Mouse (Mus musculus): ENCODE measurements around the gene Dlx3. TPM values are rescaled to one million over a fixed set of nuclear protein-coding genes. Genes with fewer than 3 reads are reported as not detected.
A peak's percentile ranks its signal among the peaks of the same experiment; 100 is the strongest.

Gene Dlx3
- polyA plus RNA-seq, 1 experiment from 2014 or later, result 0.19 TPM

DNA sequence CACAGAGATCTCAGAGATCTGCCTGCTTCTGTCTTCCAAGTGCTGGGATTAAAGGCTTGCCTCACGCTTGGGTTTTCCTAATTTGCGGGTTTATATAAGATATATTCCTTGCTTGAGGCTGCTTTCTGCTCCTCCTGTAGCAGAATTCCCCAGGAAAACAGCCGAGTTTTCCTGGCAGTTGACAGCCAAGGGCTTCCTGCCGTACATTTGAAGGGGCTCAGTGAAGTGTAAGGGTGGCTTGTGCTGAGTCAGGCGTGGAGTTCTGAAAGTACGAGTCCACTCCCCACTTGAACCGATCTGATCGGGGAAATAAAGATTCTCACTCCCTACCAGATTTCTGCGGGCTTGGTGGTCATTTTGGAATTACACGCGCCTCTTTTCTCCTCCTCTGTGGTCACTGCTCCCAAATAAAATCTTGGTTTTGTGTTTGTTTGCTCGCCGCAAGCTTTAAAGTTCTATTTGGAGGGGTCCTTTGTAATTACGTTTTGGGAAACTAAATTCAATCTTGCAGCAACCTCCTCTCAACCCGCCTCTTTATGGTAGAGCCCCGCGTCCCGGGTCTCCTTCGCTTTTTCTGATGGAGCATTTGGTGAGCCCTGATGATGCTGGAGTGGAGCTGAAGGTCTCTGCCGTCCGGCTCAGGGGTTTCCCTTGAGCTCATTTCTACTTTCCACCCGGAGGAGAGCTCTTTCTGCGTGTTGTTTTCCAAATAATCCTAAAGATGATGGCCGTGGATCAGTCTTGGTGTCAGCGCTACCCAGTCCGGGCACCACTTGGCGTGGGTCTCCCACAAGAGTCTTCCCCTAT, 29.7 kb downstream of the Dlx3 start:
- peaks cover 82% of the 10 kb centered on the region for H3K27me3 ChIP-seq
- H3K4me1 ChIP-seq (replicated peaks), result peaks cover 29% of the 10 kb centered on the region
- H3K36me3 ChIP-seq, result no peaks in the 10 kb centered on the region
- H3K9me3 ChIP-seq, result no peaks in the 10 kb centered on the region
- H3K4me2 ChIP-seq, result 0 out of 2 replicates have a peak overlapping the region, but pooled peaks have one; percentile 20
- WGBS, result 2% methylated on average over 27 of the region's 27 CpGs
- no peak overlapping the region for H3K4me3 ChIP-seq
- no peak overlapping the region for H3K27ac ChIP-seq (replicated peaks)
- no peak overlapping the region for H3K9ac ChIP-seq
- ATAC-seq (ENCODE audit: low FRiP score, low read depth), result no peak

DNA sequence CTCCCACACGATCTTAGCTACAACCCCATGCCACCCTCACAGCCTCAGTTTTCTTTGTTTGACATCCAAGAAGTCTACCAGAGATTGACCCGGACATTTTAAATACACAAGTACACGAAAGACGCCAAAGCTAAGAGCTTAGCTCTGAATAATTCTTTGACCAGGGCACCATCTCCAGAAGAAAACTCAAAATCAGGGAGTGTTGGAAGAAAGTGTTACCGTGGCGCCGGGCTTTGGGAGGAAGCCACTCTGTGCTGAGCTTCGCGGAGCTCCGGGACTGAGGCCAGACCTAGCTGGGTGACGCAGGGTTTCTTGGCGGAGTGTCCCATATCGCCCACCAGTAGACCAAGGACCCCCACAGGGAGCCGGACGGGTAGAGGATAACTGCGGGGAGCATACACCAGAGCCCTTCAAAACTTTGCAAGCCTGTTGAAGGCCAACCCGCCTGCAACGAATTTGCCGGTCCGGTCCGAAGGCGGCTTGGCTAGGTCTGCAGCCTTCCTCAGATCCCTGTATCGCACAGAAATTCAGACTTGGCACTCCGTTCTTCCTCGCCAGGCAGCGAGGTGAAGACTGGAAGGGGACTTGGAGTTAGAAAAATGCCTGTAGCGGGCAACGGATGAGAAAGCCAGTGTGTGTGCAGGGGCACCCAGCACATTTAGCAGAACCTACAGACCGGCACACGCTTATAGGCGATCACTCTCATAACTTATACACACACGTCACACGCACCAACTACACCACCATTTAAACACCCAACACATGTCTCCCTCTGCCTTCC, 30.5 kb downstream of the Dlx3 start:
- H3K4me2 ChIP-seq, result 0 out of 2 replicates have a peak overlapping the region, but pooled peaks have one; percentile 20
- ATAC-seq (ENCODE audit: low FRiP score, low read depth), result no peak
- H3K4me3 ChIP-seq, result no peak overlapping the region
- no peaks in the 10 kb centered on the region for H3K36me3 ChIP-seq
- WGBS, result 1% methylated on average over 33 of the region's 33 CpGs
- H3K9me3 ChIP-seq, result no peaks in the 10 kb centered on the region
- no peak overlapping the region for H3K9ac ChIP-seq
- peaks cover 21% of the 10 kb centered on the region for H3K4me1 ChIP-seq (replicated peaks)
- peaks cover 74% of the 10 kb centered on the region for H3K27me3 ChIP-seq
- no peak overlapping the region for H3K27ac ChIP-seq (replicated peaks)

DNA sequence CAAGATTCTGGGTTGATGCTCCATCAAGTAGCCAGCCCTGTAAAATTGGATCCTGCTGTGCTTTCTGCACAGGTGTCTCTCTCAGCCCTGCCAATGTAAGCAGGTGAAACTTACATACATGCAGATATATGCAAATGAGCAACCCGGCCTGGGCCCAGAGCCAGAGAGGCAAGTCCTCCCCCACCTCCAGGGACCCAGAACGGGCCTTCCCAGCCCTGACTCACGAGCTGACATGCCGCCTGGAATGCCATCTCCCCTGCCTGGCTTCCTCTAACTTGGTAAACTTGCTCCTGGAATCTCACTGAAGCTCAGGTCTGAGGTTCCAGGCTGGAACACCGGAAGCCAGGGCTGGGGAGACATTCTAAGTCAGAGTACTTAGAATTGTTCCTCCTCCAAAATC, 33.2 kb downstream of the Dlx3 start:
- no peaks in the 10 kb centered on the region for H3K36me3 ChIP-seq
- H3K27ac ChIP-seq (replicated peaks), result no peak overlapping the region
- H3K4me2 ChIP-seq, result no peak overlapping the region
- H3K9ac ChIP-seq, result no peak overlapping the region
- peaks cover 48% of the 10 kb centered on the region for H3K27me3 ChIP-seq
- no peak overlapping the region for H3K4me3 ChIP-seq
- H3K9me3 ChIP-seq, result no peaks in the 10 kb centered on the region
- ATAC-seq (ENCODE audit: low FRiP score, low read depth), result no peak
- 21% methylated on average over 5 of the region's 5 CpGs for WGBS
- H3K4me1 ChIP-seq (replicated peaks), result peaks cover 12% of the 10 kb centered on the region

DNA sequence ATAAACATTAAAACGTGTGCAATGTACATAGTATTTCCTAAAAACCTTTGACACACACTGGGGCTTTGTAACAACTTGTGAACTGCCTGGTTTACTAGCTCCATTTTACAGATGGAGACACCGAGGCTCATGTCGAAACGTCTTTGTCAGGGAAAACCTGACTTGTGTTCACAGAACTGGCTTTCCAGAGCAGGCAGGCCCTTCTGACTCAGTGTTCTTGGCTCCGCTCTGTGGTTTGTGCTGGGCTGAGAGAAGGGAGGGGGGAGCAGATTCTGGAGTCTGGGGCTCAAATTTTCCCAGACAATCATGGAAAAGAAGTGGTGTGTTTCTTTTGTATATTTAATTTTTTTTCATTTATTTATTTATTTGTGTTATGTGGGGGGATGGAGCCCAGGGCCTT, 33.8 kb downstream of the Dlx3 start:
- Histone ChIP-seq H3K9ac (no peak overlapping the region), H3K27me3 (peaks cover 43% of the 10 kb centered on the region), H3K4me3 (no peak overlapping the region), H3K9me3 (no peaks in the 10 kb centered on the region), H3K4me1 (replicated peaks) (peaks cover 12% of the 10 kb centered on the region), H3K36me3 (no peaks in the 10 kb centered on the region), H3K4me2 (no peak overlapping the region), H3K27ac (replicated peaks) (no peak overlapping the region)
- WGBS, result 78% methylated on average over 5 of the region's 5 CpGs
- ATAC-seq (ENCODE audit: low FRiP score, low read depth), result no peak

DNA sequence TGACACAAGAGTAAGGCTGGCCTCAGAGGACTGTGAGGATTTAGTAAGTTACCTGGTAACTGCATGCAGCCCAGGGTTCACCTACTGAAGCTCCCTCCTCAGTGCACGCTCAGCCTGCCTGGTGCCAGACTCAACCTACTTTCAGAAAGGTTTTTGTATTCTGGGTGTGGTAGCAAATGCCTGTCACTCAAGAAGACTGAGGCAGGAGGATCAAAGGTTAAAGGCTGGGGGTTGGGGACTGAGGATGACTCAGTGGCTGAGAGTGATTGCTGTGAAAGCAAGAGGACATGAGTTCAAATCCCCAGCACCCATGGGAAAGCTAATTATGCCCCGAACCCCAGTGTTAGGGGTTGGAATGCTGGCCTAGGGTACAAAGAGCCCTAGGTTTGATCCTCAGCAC, 35.6 kb downstream of the Dlx3 start:
- Histone ChIP-seq H3K4me1 (replicated peaks) (peaks cover 5% of the 10 kb centered on the region; the same call in 1 of the 2 replicates), H3K27me3 (peaks cover 34% of the 10 kb centered on the region), H3K36me3 (no peaks in the 10 kb centered on the region), H3K27ac (replicated peaks) (no peak overlapping the region), H3K4me2 (no peak overlapping the region), H3K9ac (no peak overlapping the region), H3K4me3 (no peak overlapping the region), H3K9me3 (no peaks in the 10 kb centered on the region)
- no peak for ATAC-seq (ENCODE audit: low FRiP score, low read depth)
- WGBS, result 85% methylated on average over 2 of the region's 2 CpGs

DNA sequence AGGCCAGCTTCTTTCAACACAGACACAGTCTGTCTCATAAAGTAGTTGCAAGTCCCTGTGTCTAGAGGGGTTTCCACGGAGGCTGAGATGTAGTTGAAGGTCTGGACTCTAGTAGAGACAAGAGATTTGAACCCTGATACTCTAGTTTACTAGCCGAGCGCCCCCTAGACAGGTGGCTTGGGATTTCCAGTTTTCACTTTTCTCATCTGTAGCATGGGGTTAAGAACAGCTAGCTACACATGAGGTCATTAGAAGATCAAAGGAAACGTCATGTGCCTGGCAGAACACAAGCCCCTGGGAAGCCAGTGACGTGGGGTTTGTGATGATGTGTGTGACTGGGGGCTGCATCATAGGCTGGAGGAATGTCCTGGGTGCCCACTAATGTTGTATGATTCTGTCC, 37.4 kb downstream of the Dlx3 start:
- Histone ChIP-seq H3K4me1 (replicated peaks) (no peaks in the 10 kb centered on the region), H3K27ac (replicated peaks) (no peak overlapping the region), H3K27me3 (peaks cover 16% of the 10 kb centered on the region), H3K4me3 (no peak overlapping the region), H3K4me2 (no peak overlapping the region), H3K9me3 (no peaks in the 10 kb centered on the region), H3K36me3 (no peaks in the 10 kb centered on the region), H3K9ac (no peak overlapping the region)
- no peak for ATAC-seq (ENCODE audit: low FRiP score, low read depth)
- 63% methylated on average over 5 of the region's 5 CpGs for WGBS

DNA sequence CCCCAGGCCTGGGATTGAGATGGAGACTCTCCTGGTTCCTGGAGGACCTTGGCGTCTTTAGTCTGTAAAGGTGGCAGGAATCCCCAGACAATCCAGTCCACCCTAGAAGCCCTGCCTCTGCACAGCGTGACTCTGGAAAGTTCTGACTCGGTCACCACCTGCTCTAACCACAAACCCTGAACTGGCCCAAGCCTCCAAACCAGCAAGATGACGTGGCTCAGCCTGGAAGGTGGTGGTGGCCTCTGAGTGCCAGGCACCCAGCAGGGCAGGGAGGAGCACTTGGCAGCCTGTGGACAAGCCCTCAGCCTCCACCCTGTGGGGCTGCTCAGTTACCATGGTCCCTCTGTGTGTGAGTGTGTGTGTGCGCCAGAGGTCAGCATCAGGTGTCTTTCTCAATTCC, 38.0 kb downstream of the Dlx3 start:
- 75% methylated on average over 5 of the region's 5 CpGs for WGBS
- Histone ChIP-seq H3K4me2 (no peak overlapping the region), H3K4me3 (no peak overlapping the region), H3K36me3 (no peaks in the 10 kb centered on the region), H3K9ac (no peak overlapping the region), H3K27ac (replicated peaks) (no peak overlapping the region), H3K9me3 (no peaks in the 10 kb centered on the region), H3K27me3 (peaks cover 11% of the 10 kb centered on the region), H3K4me1 (replicated peaks) (no peaks in the 10 kb centered on the region)
- ATAC-seq (ENCODE audit: low FRiP score, low read depth), result no peak

DNA sequence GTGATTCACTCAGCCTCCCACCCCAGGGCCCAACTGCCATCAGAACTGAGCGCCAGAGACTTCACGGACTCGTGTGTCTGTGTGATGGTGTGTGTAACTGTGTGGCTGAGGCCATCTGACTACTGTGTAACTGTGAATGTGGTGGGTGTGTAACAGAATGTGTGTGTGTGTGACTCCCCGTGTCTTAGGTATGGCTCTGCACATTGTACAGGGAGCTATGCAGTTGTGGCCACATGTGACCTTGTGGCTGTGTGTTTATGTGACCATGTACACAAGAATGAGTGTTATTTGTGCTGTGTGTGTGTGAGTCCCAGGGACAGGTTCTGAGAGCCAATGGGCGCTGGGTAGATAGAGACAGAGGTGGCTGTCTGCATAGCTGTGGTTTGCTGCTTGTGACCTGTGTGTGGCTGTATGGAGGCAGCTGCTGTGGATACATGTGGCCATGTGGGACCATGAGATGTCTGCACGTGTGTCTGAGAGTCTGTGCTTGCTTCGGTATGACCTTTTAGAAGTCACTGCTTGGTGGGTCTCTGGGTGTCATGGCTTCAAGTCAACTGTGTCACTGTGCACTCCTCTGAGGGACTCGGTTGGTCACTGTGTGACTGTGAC, 39.9 kb downstream of the Dlx3 start:
- Histone ChIP-seq H3K4me2 (no peak overlapping the region), H3K9me3 (no peaks in the 10 kb centered on the region), H3K27me3 (no peaks in the 10 kb centered on the region), H3K4me3 (no peak overlapping the region), H3K4me1 (replicated peaks) (no peaks in the 10 kb centered on the region), H3K36me3 (no peaks in the 10 kb centered on the region), H3K9ac (no peak overlapping the region), H3K27ac (replicated peaks) (no peak overlapping the region)
- ATAC-seq (ENCODE audit: low FRiP score, low read depth), result no peak
- WGBS, result 90% methylated on average over 8 of the region's 8 CpGs

DNA sequence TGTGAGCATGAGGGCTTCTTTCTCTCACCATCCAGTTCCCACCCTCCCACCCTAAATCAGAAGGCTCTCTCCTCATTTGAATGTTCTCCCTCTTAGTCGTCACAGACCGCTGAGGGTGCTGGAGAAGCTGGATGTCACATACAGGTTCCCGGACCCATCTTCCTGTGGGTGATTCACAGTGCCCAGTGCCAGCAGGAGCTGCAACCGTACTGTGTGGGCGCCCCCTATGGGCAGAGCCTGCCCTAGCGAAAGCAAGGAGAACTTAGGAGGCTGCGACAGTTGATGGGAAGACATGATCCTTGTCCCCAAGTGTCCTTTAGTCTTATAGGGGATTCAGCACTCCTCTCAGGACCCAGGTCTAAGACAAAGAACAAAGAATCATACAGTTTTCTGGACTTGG, 40.8 kb downstream of the Dlx3 start:
- Histone ChIP-seq H3K9me3 (no peaks in the 10 kb centered on the region), H3K4me1 (replicated peaks) (no peaks in the 10 kb centered on the region), H3K4me3 (no peak overlapping the region), H3K4me2 (no peak overlapping the region), H3K9ac (no peak overlapping the region), H3K27me3 (no peaks in the 10 kb centered on the region), H3K27ac (replicated peaks) (no peak overlapping the region), H3K36me3 (no peaks in the 10 kb centered on the region)
- 55% methylated on average over 7 of the region's 7 CpGs for WGBS
- ATAC-seq (ENCODE audit: low FRiP score, low read depth), result no peak

DNA sequence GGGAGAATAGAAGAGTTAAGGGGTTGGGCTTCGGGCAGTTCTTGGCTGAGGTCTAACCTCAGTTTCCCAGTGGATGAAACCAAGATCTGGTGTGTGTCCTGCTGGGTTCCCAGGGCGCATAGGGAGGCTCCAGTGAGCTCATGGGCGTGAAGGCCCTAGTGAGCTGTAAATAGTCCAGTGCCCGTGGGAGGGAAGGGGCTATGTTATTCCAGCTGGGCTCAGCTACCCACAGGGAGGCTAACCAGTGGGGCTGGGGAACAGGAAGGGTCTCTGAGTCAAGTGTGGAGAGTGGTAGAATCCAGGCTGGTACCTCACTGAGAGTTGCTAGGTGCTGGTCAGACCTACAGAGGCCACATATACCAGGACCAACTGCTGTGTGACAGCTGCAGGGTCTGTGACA, 41.8 kb downstream of the Dlx3 start:
- H3K4me3 ChIP-seq, result no peak overlapping the region
- no peaks in the 10 kb centered on the region for H3K36me3 ChIP-seq
- no peaks in the 10 kb centered on the region for H3K27me3 ChIP-seq
- no peak for ATAC-seq (ENCODE audit: low FRiP score, low read depth)
- 74% methylated on average over 4 of the region's 4 CpGs for WGBS
- H3K27ac ChIP-seq (replicated peaks), result no peak overlapping the region
- no peaks in the 10 kb centered on the region for H3K4me1 ChIP-seq (replicated peaks)
- no peak overlapping the region for H3K9ac ChIP-seq
- no peaks in the 10 kb centered on the region for H3K9me3 ChIP-seq
- H3K4me2 ChIP-seq, result no peak overlapping the region

DNA sequence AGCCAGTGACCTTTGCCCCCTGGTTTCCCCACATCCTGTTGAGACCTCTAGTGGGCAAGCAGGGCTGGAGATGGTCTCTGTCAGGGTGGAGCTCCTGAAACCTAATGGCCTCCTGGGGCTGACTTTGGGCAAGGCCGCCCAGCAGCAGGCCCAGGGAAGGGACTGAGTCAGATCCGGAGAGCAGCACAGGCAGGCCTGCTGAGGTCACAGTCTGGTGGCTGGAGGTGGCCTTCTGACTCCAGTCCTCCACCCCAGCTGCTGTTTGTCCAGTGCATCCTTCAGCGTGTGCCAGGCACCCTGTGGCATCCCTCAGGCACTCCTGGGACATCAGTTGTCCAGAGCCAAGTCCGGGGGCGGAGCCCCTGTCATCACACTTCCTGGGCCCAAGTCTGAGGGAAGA, 45.9 kb downstream of the Dlx3 start:
- no peak for ATAC-seq (ENCODE audit: low FRiP score, low read depth)
- H3K27ac ChIP-seq (replicated peaks), result no peak overlapping the region
- H3K4me3 ChIP-seq, result no peak overlapping the region
- no peak overlapping the region for H3K4me2 ChIP-seq
- no peaks in the 10 kb centered on the region for H3K4me1 ChIP-seq (replicated peaks)
- H3K36me3 ChIP-seq, result no peaks in the 10 kb centered on the region
- H3K9ac ChIP-seq, result no peak overlapping the region
- H3K9me3 ChIP-seq, result no peaks in the 10 kb centered on the region
- no peaks in the 10 kb centered on the region for H3K27me3 ChIP-seq
- WGBS, result 71% methylated on average over 5 of the region's 5 CpGs

Data from hindbrain, embryonic 15.5 days (tissue).